Mouse (Mus musculus) spleen, adult 12 weeks (tissue): ENCODE results near the gene Rnls.

Experiments
- DNase-seq: peaks from one replicate; pipeline ENCODE4 v3.0.0; 2022; ENCODE audit warnings: low spot score

Rnls gene

GRCm38 (mm10) chr19:33179595-33179994 lies 212.5 kb downstream of the Rnls start:
- no peak for DNase-seq

GRCm38 (mm10) chr19:33178866-33179265 lies 213.2 kb downstream of the Rnls start:
- no peak for DNase-seq

- DNase-seq = no peak
Measured at GRCm38 (mm10) chr19:33178367-33178766, 213.7 kb downstream of the Rnls start.

GRCm38 (mm10) chr19:33173991-33174390 lies 218.1 kb downstream of the Rnls start:
- no peak for DNase-seq

- no peak for DNase-seq
Measured at GRCm38 (mm10) chr19:33169881-33170280, 222.2 kb downstream of the Rnls start.

- no peak for DNase-seq
Measured at GRCm38 (mm10) chr19:33167528-33168264, 224.4 kb downstream of the Rnls start.

GRCm38 (mm10) chr19:33164801-33165200 lies 227.3 kb downstream of the Rnls start:
- DNase-seq = no peak

- DNase-seq = no peak
Measured at GRCm38 (mm10) chr19:33161903-33162302, 230.2 kb downstream of the Rnls start.

GRCm38 (mm10) chr19:33159897-33160296 lies 232.2 kb downstream of the Rnls start:
- no peak for DNase-seq

GRCm38 (mm10) chr19:33159192-33159591 lies 232.9 kb downstream of the Rnls start:
- no peak for DNase-seq

- DNase-seq = no peak
Measured at GRCm38 (mm10) chr19:33158234-33158633, 233.9 kb downstream of the Rnls start.

- no peak for DNase-seq
Measured at GRCm38 (mm10) chr19:33148411-33148810, 243.7 kb downstream of the Rnls start.

- no peak for DNase-seq
Measured at GRCm38 (mm10) chr19:33143198-33143597, 248.9 kb downstream of the Rnls start.

- no peak for DNase-seq
Measured at GRCm38 (mm10) chr19:33137316-33137715, 254.8 kb downstream of the Rnls start.

- no peak for DNase-seq
Measured at GRCm38 (mm10) chr19:33122611-33123226, 269.4 kb downstream of the Rnls start.

- peak; percentile 12 for DNase-seq
Measured at GRCm38 (mm10) chr19:33119947-33120346, 272.1 kb downstream of the Rnls start.

- DNase-seq = no peak
Measured at GRCm38 (mm10) chr19:33118898-33119297, 273.2 kb downstream of the Rnls start.

GRCm38 (mm10) chr19:33114631-33115295 lies 277.3 kb downstream of the Rnls start:
- no peak for DNase-seq

GRCm38 (mm10) chr19:33113746-33114145 lies 278.3 kb downstream of the Rnls start:
- DNase-seq = no peak

GRCm38 (mm10) chr19:33110404-33110803 lies 281.7 kb downstream of the Rnls start:
- DNase-seq = no peak

GRCm38 (mm10) chr19:33109941-33110371 lies 282.1 kb downstream of the Rnls start:
- DNase-seq = no peak

GRCm38 (mm10) chr19:33109141-33109540 lies 283.0 kb downstream of the Rnls start:
- DNase-seq = no peak

- no peak for DNase-seq
Measured at GRCm38 (mm10) chr19:33103851-33104250, 288.2 kb downstream of the Rnls start.
